Mouse (Mus musculus) spleen, postnatal 14 days (tissue): Measurements from ENCODE around the gene Cyp26b1.

Experiments
- DNase-seq, 2 experiments: peaks; one replicate each; pipeline ENCODE4 v3.0.0; 2021 to 2022; ENCODE audit warnings: low spot score in 2 of 2

Cyp26b1 gene

GRCm38 (mm10) chr6:84562948-84563347, 30.8 kb downstream of the Cyp26b1 start:
- DNase-seq = no peak

GRCm38 (mm10) chr6:84561171-84561570, 32.5 kb downstream of the Cyp26b1 start:
- DNase-seq = no peak

GRCm38 (mm10) chr6:84549852-84550437, 43.8 kb downstream of the Cyp26b1 start:
- no peak for DNase-seq

- DNase-seq = no peak
These were observed 48.3 kb downstream of the Cyp26b1 start for GRCm38 (mm10) chr6:84545428-84545827.

GRCm38 (mm10) chr6:84544359-84544758, 49.3 kb downstream of the Cyp26b1 start:
- no peak for DNase-seq

- DNase-seq = no peak
These were observed 50.2 kb downstream of the Cyp26b1 start for GRCm38 (mm10) chr6:84543516-84543915.

- DNase-seq = no peak
These were observed 53.8 kb downstream of the Cyp26b1 start for GRCm38 (mm10) chr6:84539924-84540323.

GRCm38 (mm10) chr6:84538681-84539080, 55.0 kb downstream of the Cyp26b1 start:
- no peak for DNase-seq

- no peak for DNase-seq
These were observed 56.0 kb downstream of the Cyp26b1 start for GRCm38 (mm10) chr6:84537611-84538197.

GRCm38 (mm10) chr6:84534944-84535343, 58.8 kb downstream of the Cyp26b1 start:
- no peak for DNase-seq

GRCm38 (mm10) chr6:84529912-84530311, 63.8 kb downstream of the Cyp26b1 start:
- no peak for DNase-seq

- no peak for DNase-seq
These were observed 68.7 kb downstream of the Cyp26b1 start for GRCm38 (mm10) chr6:84524901-84525601.
